Mouse (Mus musculus): ENCODE measurements around the gene Gm37240.

Gm37240 gene

GRCm38 (mm10) chr3:84558301-84558700 lies 1329.0 kb downstream of the Gm37240 start:
- DNase-seq: no peak

- no peak for DNase-seq
These were observed 1331.5 kb downstream of the Gm37240 start for GRCm38 (mm10) chr3:84555780-84556179.

- DNase-seq: no peak
These were observed 1340.1 kb downstream of the Gm37240 start for GRCm38 (mm10) chr3:84547177-84547576.

GRCm38 (mm10) chr3:84542450-84542849 lies 1344.9 kb downstream of the Gm37240 start:
- DNase-seq: peak; percentile 76

GRCm38 (mm10) chr3:84541881-84542280 lies 1345.4 kb downstream of the Gm37240 start:
- DNase-seq: no peak

- no peak for DNase-seq
These were observed 1346.7 kb downstream of the Gm37240 start for GRCm38 (mm10) chr3:84540640-84541039.

GRCm38 (mm10) chr3:84536987-84537386 lies 1350.3 kb downstream of the Gm37240 start:
- DNase-seq: no peak

- no peak for DNase-seq
These were observed 1354.1 kb downstream of the Gm37240 start for GRCm38 (mm10) chr3:84533227-84533626.

- no peak for DNase-seq
These were observed 1358.3 kb downstream of the Gm37240 start for GRCm38 (mm10) chr3:84529021-84529420.

- no peak for DNase-seq
These were observed 1362.4 kb downstream of the Gm37240 start for GRCm38 (mm10) chr3:84524952-84525351.

GRCm38 (mm10) chr3:84516163-84516562 lies 1371.2 kb downstream of the Gm37240 start:
- no peak for DNase-seq

GRCm38 (mm10) chr3:84512774-84513515 lies 1374.4 kb downstream of the Gm37240 start:
- no peak for DNase-seq

- no peak for DNase-seq
These were observed 1382.1 kb downstream of the Gm37240 start for GRCm38 (mm10) chr3:84505193-84505592.

GRCm38 (mm10) chr3:84504291-84504690 lies 1383.0 kb downstream of the Gm37240 start:
- DNase-seq: no peak

GRCm38 (mm10) chr3:84502101-84502500 lies 1385.2 kb downstream of the Gm37240 start:
- DNase-seq: no peak

- no peak for DNase-seq
These were observed 1386.8 kb downstream of the Gm37240 start for GRCm38 (mm10) chr3:84500491-84500890.

GRCm38 (mm10) chr3:84497718-84498117 lies 1389.6 kb downstream of the Gm37240 start:
- DNase-seq: no peak

- no peak for DNase-seq
These were observed 1394.7 kb downstream of the Gm37240 start for GRCm38 (mm10) chr3:84492657-84493056.

- no peak for DNase-seq
These were observed 1395.2 kb downstream of the Gm37240 start for GRCm38 (mm10) chr3:84492148-84492547.

- DNase-seq: no peak
These were observed 1398.6 kb downstream of the Gm37240 start for GRCm38 (mm10) chr3:84488716-84489115.

- DNase-seq: no peak
These were observed 1402.4 kb downstream of the Gm37240 start for GRCm38 (mm10) chr3:84484891-84485290.

- no peak for DNase-seq
These were observed 1403.0 kb downstream of the Gm37240 start for GRCm38 (mm10) chr3:84484333-84484732.

GRCm38 (mm10) chr3:84482121-84482520 lies 1405.2 kb downstream of the Gm37240 start:
- DNase-seq: no peak

GRCm38 (mm10) chr3:84481104-84481503 lies 1406.2 kb downstream of the Gm37240 start:
- DNase-seq: peak; percentile 74
